Mouse (Mus musculus): Measurements from ENCODE around the gene Hist2h2aa1.

- TF ChIP-seq CTCF (IDR thresholded peaks at IDR 0.05; ENCODE audit: low read depth, low read length) (no peak), POLR2AphosphoS5 (IDR thresholded peaks at IDR 0.05; ENCODE audit: insufficient replicate concordance, low read depth, low read length) (no peak), GATA1 (IDR thresholded peaks at IDR 0.05; ENCODE audit: borderline replicate concordance, low read length) (no peak), TAL1 (conservative IDR thresholded peaks at IDR 0.05; ENCODE audit: low read depth, low read length) (no peak), GATA2 (IDR thresholded peaks at IDR 0.05; ENCODE audit: borderline replicate concordance, low read depth, low read length) (no peak)
These were observed 47.1 kb upstream of the Hist2h2aa1 start for GRCm38 (mm10) chr3:96198181-96198580.
